9 mouse cellular contexts compared by ENCODE assay signal in the genomic region with DNA sequence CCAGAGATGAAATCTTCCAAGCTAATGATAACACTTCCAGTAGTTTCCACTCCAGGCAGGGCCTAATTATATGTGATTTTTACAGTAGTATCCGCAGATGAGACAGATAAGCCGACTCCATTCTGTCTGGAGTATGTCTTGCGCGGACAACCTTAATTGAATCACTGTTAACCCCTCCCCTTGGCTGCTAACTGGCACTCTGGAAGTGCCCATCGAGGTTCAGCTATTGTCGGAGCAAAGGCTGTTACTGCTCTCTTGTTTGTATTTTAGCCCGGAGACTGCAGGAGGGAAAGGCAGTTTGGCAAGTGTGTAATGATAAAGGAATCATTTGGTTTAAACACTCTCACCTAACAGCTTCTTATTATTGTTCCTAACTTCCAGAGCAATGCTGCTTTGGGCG.
DNase-seq lines count a peak whose midpoint lies in the region; ATAC-seq and TF ChIP-seq lines count a peak whose summit lies in the region.
"Had no signal": no experiment of that assay in that cellular context is flagged by ENCODE, and none has a peak within 500 bp of the region (broad histone marks: within the 10 kb centered on the region; RNA-seq: fewer than 3 reads in every experiment).

No protein-coding gene starts in this region.

- H3K4me1 ChIP-seq in liver, adult 2 months (ENCODE audit: control insufficient read depth, insufficient read depth, low read length) = peaks cover 5% of the 10 kb centered on the region
- peaks cover 30% of the 10 kb centered on the region for H3K4me1 ChIP-seq in forebrain, embryonic 12.5 days
- peaks cover 22% of the 10 kb centered on the region for H3K4me1 ChIP-seq in limb, embryonic 15.5 days

- H3K9ac ChIP-seq in liver, adult 2 months (ENCODE audit: low read depth, low read length) = no peak overlapping the region
- peak overlapping the region; percentile 49; the same call in 1 of the 2 replicates for H3K9ac ChIP-seq in forebrain, embryonic 12.5 days
- no peak overlapping the region for H3K9ac ChIP-seq in limb, embryonic 15.5 days

- DNase-seq in liver, adult 2 months (ENCODE audit: extremely low read depth, low read depth, low spot score) = no peak
- no peak for DNase-seq in liver
- peak; percentile 69 for DNase-seq in retina, postnatal 1 day
- no peak for DNase-seq in adrenal gland, postnatal 4 days (ENCODE audit: low spot score in 2 of 2)
- DNase-seq in gastrocnemius, postnatal 25 days = no peak
- DNase-seq in left cerebral cortex, postnatal 14 days (ENCODE audit: low spot score in 2 of 2) = no peak

- H3K9me3 ChIP-seq in forebrain, embryonic 12.5 days = no peaks in the 10 kb centered on the region
- H3K9me3 ChIP-seq in limb, embryonic 15.5 days = no peaks in the 10 kb centered on the region

- H3K79me2 ChIP-seq in liver, adult 2 months (ENCODE audit: control insufficient read depth, insufficient read depth, low read length) = no peaks in the 10 kb centered on the region

- ATAC-seq in forebrain, embryonic 12.5 days (ENCODE audit: low FRiP score) = no peak
- no peak for ATAC-seq in limb, embryonic 15.5 days (ENCODE audit: insufficient number of reproducible peaks, low FRiP score, low TSS enrichment, low read depth)
- ATAC-seq: Patski had no signal

- TF ChIP-seq POLR2A in liver, adult 2 months (IDR thresholded peaks at IDR 0.05; ENCODE audit: extremely low read depth, insufficient read depth, low read length) = no peak

- WGBS in liver, adult 2 months = 33% methylated on average over 8 of the region's 8 CpGs
- WGBS in forebrain, embryonic 12.5 days = 1% methylated on average over 8 of the region's 8 CpGs
- 17% methylated on average over 8 of the region's 8 CpGs for WGBS in limb, embryonic 15.5 days

- 0 out of 2 replicates have a peak overlapping the region, but pooled peaks have one; percentile 10 for H3K27ac ChIP-seq in liver, adult 2 months (replicated peaks; ENCODE audit: insufficient read depth, low read depth, low read length)
- H3K27ac ChIP-seq in forebrain, embryonic 12.5 days = peak overlapping the region; percentile 71
- peak overlapping the region; percentile 54 for H3K27ac ChIP-seq in limb, embryonic 15.5 days

- TF ChIP-seq CTCF in liver, adult 2 months (IDR thresholded peaks at IDR 0.05; ENCODE audit: low read depth, low read length) = no peak

- H3K4me3 ChIP-seq in liver, adult 2 months (ENCODE audit: insufficient read depth, low read depth, low read length) = no peak overlapping the region
- peak overlapping the region; percentile 41; the same call in 1 of the 2 replicates for H3K4me3 ChIP-seq in forebrain, embryonic 12.5 days (replicated peaks)
- peak overlapping the region; percentile 41 for H3K4me3 ChIP-seq in limb, embryonic 15.5 days

- H3K36me3 ChIP-seq in liver, adult 2 months (ENCODE audit: control insufficient read depth, insufficient read depth, low read length) = no peaks in the 10 kb centered on the region
- H3K36me3 ChIP-seq in forebrain, embryonic 12.5 days (replicated peaks) = no peaks in the 10 kb centered on the region
- H3K36me3 ChIP-seq in limb, embryonic 15.5 days = no peaks in the 10 kb centered on the region

- H3K27me3 ChIP-seq in liver, adult 2 months (ENCODE audit: control insufficient read depth, insufficient read depth, low read length) = no peaks in the 10 kb centered on the region
- peaks cover 8% of the 10 kb centered on the region for H3K27me3 ChIP-seq in forebrain, embryonic 12.5 days
- 0 out of 2 replicates have a peak, but pooled peaks cover 8% of the 10 kb centered on the region for H3K27me3 ChIP-seq in limb, embryonic 15.5 days
- H3K27me3 ChIP-seq: Patski had no signal

- H3K4me2 ChIP-seq in forebrain, embryonic 12.5 days = peak overlapping the region; percentile 88
- H3K4me2 ChIP-seq in limb, embryonic 15.5 days = peak overlapping the region; percentile 81

- intact Hi-C loops in left cerebral cortex, postnatal 14 days (cut with DNase I) = no loop called here

Comparison
In these comparisons a context has a peak if more than half of its experiments do, and no peak if none do; other contexts are left out.
1. H3K27ac ChIP-seq: peak in every context shown above with its lines; median percentile 71 in forebrain, embryonic 12.5 days; 54 in limb, embryonic 15.5 days; 10 in liver, adult 2 months.